Comparison of ENCODE assay signal across 10 mouse cellular contexts in genomic region chr14:122079428-122079827, GRCm38 (mm10). TPM values are rescaled to one million over a fixed set of nuclear protein-coding genes. Genes with fewer than 3 reads are reported as not detected.
DNase-seq lines count a peak whose midpoint lies in the region; ATAC-seq and TF ChIP-seq lines count a peak whose summit lies in the region.
"Had no signal": no experiment of that assay in that cellular context is flagged by ENCODE, and none has a peak within 500 bp of the region (broad histone marks: within the 10 kb centered on the region; RNA-seq: fewer than 3 reads in every experiment).

No protein-coding gene starts in this region.

- no peaks in the 10 kb centered on the region for H3K79me2 ChIP-seq in CH12.LX (replicated peaks; ENCODE audit: control insufficient read depth, extremely low read depth, insufficient read depth, poor library complexity, severe bottlenecking)

- no peak overlapping the region for H3K9ac ChIP-seq in heart, embryonic 12.5 days
- H3K9ac ChIP-seq in CH12.LX (ENCODE audit: insufficient read depth, low read depth), result no peak overlapping the region
- H3K9ac ChIP-seq: stomach, embryonic 15.5 days had no signal

- TF ChIP-seq POLR2A in CH12.LX (IDR thresholded peaks at IDR 0.05; ENCODE audit: low read depth, low read length), result no peak

- TF ChIP-seq EP300 in CH12.LX (IDR thresholded peaks at IDR 0.05; ENCODE audit: low read length), result no peak

- TF ChIP-seq CTCF in CH12.LX (conservative IDR thresholded peaks at IDR 0.05 in 1 of 2, IDR thresholded peaks at IDR 0.05 in 1 of 2; ENCODE audit: low read depth in 2 of 2, low read length in 2 of 2), result peak; percentile 85 to 90

- peak; percentile 15 for DNase-seq in heart, adult 8-10 months (ENCODE audit: low spot score)
- peak; percentile 85 for DNase-seq in CH12.LX (ENCODE audit: extremely low read depth)
- peak; percentile 44 for DNase-seq in brain, adult 2 months (ENCODE audit: low read depth, low spot score)
- peak; percentile 20 to 24 for DNase-seq in frontal cortex, postnatal 36 days (ENCODE audit: low spot score in 2 of 2)
- peak; percentile 44 for DNase-seq in left cerebral cortex, postnatal 4 days
- peak; percentile 59 for DNase-seq in retina, embryonic 14.5 days (ENCODE audit: low spot score)
- peak; percentile 68 for DNase-seq in urinary bladder, postnatal 25 days (ENCODE audit: low spot score)

- peaks cover 7% of the 10 kb centered on the region; the same call in 1 of the 2 replicates for H3K4me1 ChIP-seq in heart, embryonic 12.5 days (replicated peaks)
- peaks cover 8 to 45% of the 10 kb centered on the region in 2 experiments for H3K4me1 ChIP-seq in CH12.LX (ENCODE audit: control insufficient read depth in 1 of 2, insufficient read depth in 2 of 2)
- H3K4me1 ChIP-seq: stomach, embryonic 15.5 days had no signal

- no peak for ATAC-seq in heart, embryonic 12.5 days (ENCODE audit: insufficient number of reproducible peaks, low FRiP score)

- WGBS in heart, embryonic 12.5 days, result 45% methylated on average over 6 of the region's 6 CpGs

- in situ Hi-C loops in CH12.LX (cut with MboI; ENCODE audit: low pct_ligation_motif_present, low pct_unique_long_range_greater_than_20kb, low sequenced_read_pairs), result no loop called here

- H3K27ac ChIP-seq in heart, embryonic 12.5 days (ENCODE audit: poor library complexity, severe bottlenecking), result no peak overlapping the region
- no peak overlapping the region for H3K27ac ChIP-seq in CH12.LX (ENCODE audit: insufficient read depth, low read depth)
- H3K27ac ChIP-seq: stomach, embryonic 15.5 days had no signal

- H3K4me2 ChIP-seq in heart, embryonic 12.5 days, result no peak overlapping the region
- no peak overlapping the region for H3K4me2 ChIP-seq in CH12.LX (ENCODE audit: insufficient read depth, low read depth, poor library complexity, severe bottlenecking)
- H3K4me2 ChIP-seq: stomach, embryonic 15.5 days had no signal

- dilution Hi-C loops in CH12.LX (cut with MboI; ENCODE audit: extremely low pct_ligation_motif_present, extremely low pct_unique_long_range_greater_than_20kb, low sequenced_read_pairs), result no loop called here

- TF ChIP-seq RAD21 in CH12.LX (IDR thresholded peaks at IDR 0.05; ENCODE audit: low read depth, low read length), result peak; percentile 60

- H3K4me3 ChIP-seq in heart, embryonic 12.5 days, result no peak overlapping the region
- no peak overlapping the region for H3K4me3 ChIP-seq in CH12.LX (replicated peaks in 1 of 3; ENCODE audit: low read depth in 2 of 3, low read length in 2 of 3, poor library complexity in 1 of 3)
- H3K4me3 ChIP-seq: stomach, embryonic 15.5 days had no signal

- H3K27me3 ChIP-seq in heart, embryonic 12.5 days (replicated peaks), result peaks cover 50% of the 10 kb centered on the region
- no peaks in the 10 kb centered on the region for H3K27me3 ChIP-seq in CH12.LX (replicated peaks)
- H3K27me3 ChIP-seq: stomach, embryonic 15.5 days had no signal

- intact Hi-C loops in left cerebral cortex, postnatal 4 days (cut with DNase I), result no loop called here

- H3K9me3 ChIP-seq in heart, embryonic 12.5 days (replicated peaks), result no peaks in the 10 kb centered on the region
- no peaks in the 10 kb centered on the region for H3K9me3 ChIP-seq in CH12.LX (replicated peaks; ENCODE audit: low read length)
- H3K9me3 ChIP-seq: stomach, embryonic 15.5 days had no signal

- H3K36me3 ChIP-seq in heart, embryonic 12.5 days, result no peaks in the 10 kb centered on the region
- H3K36me3 ChIP-seq in CH12.LX (replicated peaks in 1 of 2; ENCODE audit: control insufficient read depth in 1 of 2, insufficient read depth in 1 of 2, low read length in 1 of 2), result no peaks in the 10 kb centered on the region
- H3K36me3 ChIP-seq: stomach, embryonic 15.5 days had no signal

TF ChIP-seq in CH12.LX, 34 proteins besides CTCF, POLR2A, EP300 and RAD21:
- no peak for TF ChIP-seq USF2 (conservative IDR thresholded peaks at IDR 0.05; ENCODE audit: low read depth, low read length)
- peak; percentile 84 for TF ChIP-seq SMC3 (IDR thresholded peaks at IDR 0.05; ENCODE audit: low read depth, low read length)
- TF ChIP-seq JUN (IDR thresholded peaks at IDR 0.05; ENCODE audit: insufficient read depth, low read depth, low read length), result no peak
- peak; percentile 51; the same call in 1 of the 2 replicates for TF ChIP-seq ELF1 (IDR thresholded peaks at IDR 0.05; ENCODE audit: low read depth, low read length)
- peak; percentile 50; the same call in 1 of the 2 replicates for TF ChIP-seq IRF4 (IDR thresholded peaks at IDR 0.05; ENCODE audit: low read depth, low read length)

RNA-seq across cellular contexts. Expression of gene Tm9sf2, which starts 27.4 kb away (rescaled TPM):
- 100 to 1,000 TPM; 120 to 144 (median 136) TPM for total RNA-seq in heart, adult 8-10 months (2022)
- 144 and 147 TPM in 2 replicates for polyA plus RNA-seq in heart, embryonic 12.5 days (2016; fragmentation: Nextera tagmentation; extraction: Ambion mirVana)
- 49.2 and 59.6 TPM in 2 replicates for total RNA-seq in CH12.LX (2012; rRNA removed)
- total RNA-seq in CH12.LX (2014; rRNA removed), result 108 and 119 TPM in 2 replicates
- 73.1 and 85.5 TPM in 2 replicates for polyA plus RNA-seq in CH12.LX (2012; ENCODE audit: insufficient read length, low read depth)
- total RNA-seq in left cerebral cortex, postnatal 4 days (2021), result 10 to 100 TPM; 68.4 to 71.7 TPM

RNA-seq across cellular contexts. Expression of gene Timm8a2, which starts 45.0 kb away (rescaled TPM):
- not detected for total RNA-seq in heart, adult 8-10 months (2022)
- polyA plus RNA-seq in heart, embryonic 12.5 days (2016; fragmentation: Nextera tagmentation; extraction: Ambion mirVana), result not detected in 2 replicates
- not detected in 2 replicates for total RNA-seq in CH12.LX (2012; rRNA removed)
- total RNA-seq in CH12.LX (2014; rRNA removed), result not detected in 2 replicates
- polyA plus RNA-seq in CH12.LX (2012; ENCODE audit: insufficient read length, low read depth), result not detected in 2 replicates
- total RNA-seq in left cerebral cortex, postnatal 4 days (2021), result under 1 TPM in 1 of 2 experiments, not detected in 1; 0.44 TPM
- total RNA-seq: left cerebral cortex, postnatal 25 days had no signal
- polyA plus RNA-seq: stomach, embryonic 15.5 days had no signal

Comparison
In these comparisons a context has a peak if more than half of its experiments do, and no peak if none do; other contexts are left out.
1. DNase-seq: peak in every context shown above with its lines; median percentile 85 in CH12.LX; 68 in urinary bladder, postnatal 25 days; 59 in retina, embryonic 14.5 days; 44 in brain, adult 2 months; 44 in left cerebral cortex, postnatal 4 days; 22 in frontal cortex, postnatal 36 days; 15 in heart, adult 8-10 months.